Mouse (Mus musculus) midbrain, embryonic 15.5 days (tissue): Measurements from ENCODE around the gene Ccdc71. TPM values are rescaled to one million over a fixed set of nuclear protein-coding genes. Genes with fewer than 3 reads are reported as not detected.
A peak's percentile ranks its signal among the peaks of the same experiment; 100 is the strongest.

ENCODE experiments used
- ATAC-seq: fragments of 200-750 bp; cut with Nextera tagmentation; replicated peaks from 2 replicates; pipeline ENCODE4 v1.8.0; 2017; ENCODE audit warnings: moderate TSS enrichment
- H3K27ac ChIP-seq: fragments of 300-500 bp; sonication (generic); 2 replicates; pipeline ENCODE4 v1.5.1; 2015; ENCODE audit warnings: mild to moderate bottlenecking, inconsistent platforms
- H3K27me3 ChIP-seq: fragments of 300-500 bp; sonication (generic); replicated peaks from 2 replicates; pipeline ENCODE4 v1.6.1; 2015; ENCODE audit warnings: inconsistent platforms
- H3K36me3 ChIP-seq: fragments of 300-500 bp; sonication (generic); replicated peaks from 2 replicates; pipeline ENCODE4 v1.6.1; 2015; ENCODE audit warnings: inconsistent platforms
- H3K4me1 ChIP-seq: fragments of 300-500 bp; sonication (generic); 2 replicates; pipeline ENCODE4 v1.6.1; 2015; ENCODE audit warnings: inconsistent platforms
- H3K4me2 ChIP-seq: fragments of 300-500 bp; sonication (generic); 2 replicates; pipeline ENCODE4 v1.6.1; 2015; ENCODE audit warnings: inconsistent platforms, mild to moderate bottlenecking, moderate library complexity
- H3K4me3 ChIP-seq: fragments of 300-500 bp; sonication (generic); 2 replicates; pipeline ENCODE4 v1.5.1; 2015; ENCODE audit warnings: mild to moderate bottlenecking, inconsistent platforms
- H3K9ac ChIP-seq: fragments of 300-500 bp; sonication (generic); 2 replicates; pipeline ENCODE4 v1.6.1; 2015; ENCODE audit warnings: mild to moderate bottlenecking, inconsistent platforms
- H3K9me3 ChIP-seq: fragments of 300-500 bp; sonication (generic); 2 replicates; pipeline ENCODE4 v1.6.1; 2016; ENCODE audit warnings: inconsistent platforms
- WGBS: fragments of 180-500 bp; shearing (Covaris S2); methylation state at CpG from one replicate; pipeline ENCODE4 v1.1.7; 2015; ENCODE audit warnings: mixed read lengths; 5-methylcytosine and 5-hydroxymethylcytosine counted together
- polyA plus RNA-seq: library from polyadenylated mRNA; unstranded; fragments of >200 nt; fragmentation: Nextera tagmentation; extraction: Ambion mirVana; gene quantifications from 2 replicates; pipeline ENCODE4 v1.2.1, GENCODE M21; 2015

Ccdc71 gene
- polyA plus RNA-seq, 1 experiment from 2014 or later: 71.4 TPM

DNA sequence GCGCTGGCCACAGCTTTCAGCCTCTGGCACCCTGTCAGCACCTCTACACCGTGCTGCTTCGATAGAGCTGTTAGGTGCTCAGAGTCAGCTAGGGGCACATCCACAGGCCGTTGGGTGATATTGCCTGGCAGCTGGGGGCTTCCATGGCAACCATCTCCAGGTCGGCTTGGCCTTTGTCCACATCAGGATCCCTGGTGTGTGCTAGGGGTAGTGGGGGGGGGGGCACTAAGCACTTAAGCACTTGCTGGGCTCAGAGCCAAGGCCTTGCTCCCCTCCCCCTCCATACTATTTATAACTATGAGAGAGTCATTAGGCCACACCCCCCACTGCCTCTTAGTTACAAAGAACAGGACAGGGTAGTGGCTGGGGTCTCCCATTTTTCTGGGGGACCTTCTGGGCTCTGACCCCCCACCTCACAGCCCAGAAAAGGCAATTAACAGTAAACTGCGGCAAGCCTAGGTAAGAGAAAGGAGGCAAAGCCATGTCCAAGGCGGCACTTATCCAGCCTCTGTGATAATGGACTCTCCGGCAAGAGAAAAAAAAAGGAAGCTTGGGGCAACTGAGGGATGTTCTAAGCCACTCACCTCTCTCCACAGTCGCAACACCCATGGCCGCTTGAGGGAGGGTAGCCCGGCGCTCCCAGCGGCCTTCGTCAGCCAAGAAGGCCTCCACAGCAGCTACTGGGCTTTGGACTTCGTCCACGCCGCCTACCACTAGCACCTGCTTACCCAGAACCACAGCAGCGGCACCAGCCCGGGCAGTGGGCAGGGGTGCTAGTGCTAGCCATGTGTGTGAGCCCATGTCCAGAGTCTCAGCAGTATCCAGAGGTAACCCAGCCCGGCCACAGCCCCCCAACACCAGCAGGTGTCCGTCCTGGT lies 9.8 kb upstream of the Ccdc71 start:
- H3K9me3 ChIP-seq: no peaks in the 10 kb centered on the region
- no peaks in the 10 kb centered on the region for H3K27me3 ChIP-seq
- H3K9ac ChIP-seq: peak overlapping the region; percentile 72
- WGBS: 41% methylated on average over 21 of the region's 21 CpGs
- peaks cover 50% of the 10 kb centered on the region for H3K4me1 ChIP-seq
- H3K4me2 ChIP-seq: peak overlapping the region; percentile 73
- ATAC-seq: peak; percentile 55
- peak overlapping the region; percentile 87 for H3K27ac ChIP-seq
- peaks cover 7% of the 10 kb centered on the region for H3K36me3 ChIP-seq
- peak overlapping the region; percentile 68 for H3K4me3 ChIP-seq

DNA sequence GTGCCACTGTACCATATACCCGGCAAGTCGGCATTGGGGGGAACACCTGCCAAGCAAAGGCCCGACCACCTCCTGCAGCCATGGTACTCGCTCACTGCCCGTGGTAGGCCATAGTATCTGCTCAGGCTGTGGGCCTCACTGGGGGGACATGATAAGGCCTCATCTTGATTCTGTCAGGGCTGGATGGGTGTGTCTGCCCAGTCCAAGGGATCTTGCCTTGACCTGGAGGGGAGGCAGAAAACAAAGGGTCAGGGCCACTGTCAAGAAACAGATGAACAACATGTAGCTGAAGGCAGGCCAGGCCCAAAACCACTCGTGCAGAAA lies 9.2 kb upstream of the Ccdc71 start:
- H3K27me3 ChIP-seq: no peaks in the 10 kb centered on the region

DNA sequence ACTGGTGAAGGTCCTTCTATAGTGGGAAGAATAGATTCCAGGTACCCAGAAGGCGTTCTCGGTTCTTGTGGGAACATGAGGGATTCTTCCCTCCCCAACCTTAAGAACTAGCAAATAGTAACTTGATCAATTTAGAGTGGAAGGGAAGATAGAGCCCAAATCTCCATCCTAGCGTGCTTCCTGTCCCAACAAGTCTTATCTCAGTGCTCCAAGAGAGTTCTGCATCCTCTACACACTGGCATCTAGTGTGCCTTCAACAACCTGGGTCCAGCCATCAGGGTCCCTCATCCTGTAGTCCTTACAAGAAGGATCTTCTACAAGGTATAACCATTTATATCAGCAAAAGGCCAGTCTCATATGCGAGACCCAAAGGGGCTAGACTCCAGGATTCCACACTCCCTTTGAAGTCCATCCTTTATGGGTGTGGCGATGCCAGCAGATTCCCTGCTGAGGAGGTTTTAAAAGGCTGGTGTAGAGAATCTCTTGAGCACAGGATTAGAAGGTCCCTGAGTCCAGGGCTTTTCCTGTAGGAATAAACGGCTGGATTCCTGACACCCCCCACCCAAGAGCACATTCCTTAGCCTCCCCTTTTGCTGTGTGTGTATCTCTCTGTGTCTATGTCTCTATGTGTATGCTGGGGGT lies 8.7 kb upstream of the Ccdc71 start:
- Histone ChIP-seq H3K27me3 (no peaks in the 10 kb centered on the region), H3K9ac (peak overlapping the region; percentile 72), H3K4me2 (peak overlapping the region; percentile 73), H3K4me1 (peaks cover 50% of the 10 kb centered on the region), H3K9me3 (no peaks in the 10 kb centered on the region), H3K27ac (peak overlapping the region; percentile 87), H3K36me3 (peaks cover 7% of the 10 kb centered on the region), H3K4me3 (peak overlapping the region; percentile 68)
- ATAC-seq: peak; percentile 10
- 46% methylated on average over 6 of the region's 6 CpGs for WGBS

More for the DNA sequence above, 9.2 kb upstream of the Ccdc71 start:
- Histone ChIP-seq H3K9ac (peak overlapping the region; percentile 72), H3K4me3 (peak overlapping the region; percentile 68), H3K9me3 (no peaks in the 10 kb centered on the region), H3K4me1 (peaks cover 50% of the 10 kb centered on the region), H3K4me2 (peak overlapping the region; percentile 73), H3K27ac (peak overlapping the region; percentile 87), H3K36me3 (peaks cover 7% of the 10 kb centered on the region)
- no peak for ATAC-seq
- 81% methylated on average over 6 of the region's 6 CpGs for WGBS

DNA sequence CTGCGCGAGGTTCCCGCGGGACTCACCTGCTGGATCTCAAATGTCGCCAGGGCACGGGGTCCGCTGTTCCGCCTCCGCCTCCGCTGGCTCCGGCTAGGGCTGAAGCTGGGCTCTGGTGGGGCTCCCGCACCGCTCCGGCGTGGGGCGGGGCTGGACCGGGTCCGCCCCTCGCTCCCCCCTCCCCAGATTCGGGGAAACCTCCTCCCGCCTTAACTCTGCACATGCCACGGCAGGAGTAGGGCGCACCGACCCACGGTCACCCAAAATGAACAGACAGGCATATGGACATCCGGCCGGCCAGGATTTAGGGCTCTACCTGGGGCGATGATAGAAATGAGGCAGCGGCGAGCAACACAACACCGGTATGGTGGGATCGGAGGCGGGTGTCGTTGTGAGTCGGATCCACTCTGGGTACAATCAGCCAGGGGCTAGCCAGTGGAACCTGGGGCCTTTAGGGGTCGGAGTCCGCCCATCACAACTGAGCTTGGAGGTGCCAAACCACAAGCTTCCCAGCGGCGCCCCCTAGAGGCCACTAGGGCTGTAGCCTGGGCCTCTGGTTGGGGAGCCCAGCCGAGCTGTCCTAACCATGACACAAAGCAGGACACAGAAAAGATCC lies 7.9 kb upstream of the Ccdc71 start:
- WGBS: under 1% methylated on average over 40 of the region's 40 CpGs
- H3K4me2 ChIP-seq: peak overlapping the region; percentile 73
- peak overlapping the region; percentile 72 for H3K9ac ChIP-seq
- peak overlapping the region; percentile 68 for H3K4me3 ChIP-seq
- ATAC-seq: peak; percentile 86
- no peaks in the 10 kb centered on the region for H3K27me3 ChIP-seq
- peak overlapping the region; percentile 87 for H3K27ac ChIP-seq
- no peaks in the 10 kb centered on the region for H3K9me3 ChIP-seq
- peaks cover 50% of the 10 kb centered on the region for H3K4me1 ChIP-seq
- H3K36me3 ChIP-seq: peaks cover 7% of the 10 kb centered on the region

DNA sequence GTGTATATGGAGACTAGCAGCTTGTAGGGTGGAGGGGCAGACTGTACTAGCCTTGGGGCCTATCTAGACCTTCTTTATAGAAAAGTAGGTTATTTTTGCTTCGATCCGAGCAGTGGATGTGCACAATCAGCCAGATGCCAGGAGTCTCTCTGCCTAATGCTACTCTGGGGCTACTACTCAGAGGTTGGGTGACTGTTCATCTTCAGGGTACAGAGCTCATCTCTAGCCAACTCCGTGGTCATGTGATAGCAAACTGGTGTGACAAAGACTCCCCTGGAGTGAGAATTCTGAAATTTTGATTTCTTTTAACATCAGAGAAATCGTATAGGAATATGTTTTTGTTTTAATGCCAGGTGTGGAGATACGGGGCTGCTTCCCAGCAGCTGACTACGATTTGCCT lies 7.4 kb upstream of the Ccdc71 start:
- no peaks in the 10 kb centered on the region for H3K9me3 ChIP-seq
- H3K27ac ChIP-seq: peak overlapping the region; percentile 87
- WGBS: 38% methylated on average over 6 of the region's 6 CpGs
- H3K4me1 ChIP-seq: peaks cover 50% of the 10 kb centered on the region
- H3K36me3 ChIP-seq: peaks cover 4% of the 10 kb centered on the region; the same call in 1 of the 2 replicates
- peak overlapping the region; percentile 72 for H3K9ac ChIP-seq
- ATAC-seq: peak; percentile 22
- H3K4me2 ChIP-seq: peak overlapping the region; percentile 73
- H3K4me3 ChIP-seq: peak overlapping the region; percentile 68
- no peaks in the 10 kb centered on the region for H3K27me3 ChIP-seq

DNA sequence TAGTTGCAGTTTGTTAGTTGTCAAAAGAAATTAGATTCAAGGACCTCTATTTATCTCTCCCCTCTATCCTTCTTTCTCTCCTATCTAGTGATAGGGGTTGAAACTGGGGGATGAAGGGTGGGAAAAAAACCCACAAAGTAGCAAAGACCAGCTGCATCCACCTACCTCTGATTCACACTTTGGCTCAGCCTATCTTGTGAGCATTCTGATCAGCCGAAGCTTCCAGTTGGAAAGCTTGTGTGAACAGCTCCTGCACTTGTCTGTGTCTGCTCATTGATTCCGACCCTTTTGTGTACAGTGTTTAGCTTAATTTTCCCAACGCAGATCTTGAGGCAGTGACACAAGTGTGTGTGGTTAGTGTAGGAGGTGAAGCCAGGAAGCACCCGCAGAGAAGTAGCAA lies 6.9 kb upstream of the Ccdc71 start:
- Histone ChIP-seq H3K9ac (peak overlapping the region; percentile 72), H3K4me3 (peak overlapping the region; percentile 68)
- 82% methylated on average over 4 of the region's 4 CpGs for WGBS

DNA sequence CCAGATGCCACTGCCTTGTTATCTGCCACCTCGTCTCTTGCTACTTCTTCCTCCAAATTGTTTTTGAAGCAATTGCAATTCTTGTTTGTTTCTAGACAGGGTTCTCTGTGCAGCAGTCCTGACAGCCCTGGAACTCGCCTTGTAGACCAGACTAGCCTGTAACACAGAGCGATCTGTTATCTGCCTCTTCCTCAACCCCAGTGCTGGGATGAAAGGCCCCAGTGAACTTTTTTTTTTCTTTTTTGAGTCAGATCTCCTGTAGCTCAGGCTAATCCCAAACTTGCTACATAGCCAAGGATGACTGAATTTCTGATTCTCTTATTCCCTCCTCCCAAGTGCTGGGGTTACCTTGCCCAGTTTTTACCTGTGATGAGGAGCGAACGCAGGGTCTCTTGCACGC lies 5.9 kb upstream of the Ccdc71 start:
- H3K9ac ChIP-seq: no peak overlapping the region
- ATAC-seq: no peak

More for the DNA sequence above, 6.9 kb upstream of the Ccdc71 start:
- Histone ChIP-seq H3K9me3 (no peaks in the 10 kb centered on the region), H3K36me3 (no peaks in the 10 kb centered on the region), H3K4me1 (peaks cover 50% of the 10 kb centered on the region), H3K27me3 (no peaks in the 10 kb centered on the region), H3K4me2 (peak overlapping the region; percentile 73), H3K27ac (peak overlapping the region; percentile 87)
- no peak for ATAC-seq

DNA sequence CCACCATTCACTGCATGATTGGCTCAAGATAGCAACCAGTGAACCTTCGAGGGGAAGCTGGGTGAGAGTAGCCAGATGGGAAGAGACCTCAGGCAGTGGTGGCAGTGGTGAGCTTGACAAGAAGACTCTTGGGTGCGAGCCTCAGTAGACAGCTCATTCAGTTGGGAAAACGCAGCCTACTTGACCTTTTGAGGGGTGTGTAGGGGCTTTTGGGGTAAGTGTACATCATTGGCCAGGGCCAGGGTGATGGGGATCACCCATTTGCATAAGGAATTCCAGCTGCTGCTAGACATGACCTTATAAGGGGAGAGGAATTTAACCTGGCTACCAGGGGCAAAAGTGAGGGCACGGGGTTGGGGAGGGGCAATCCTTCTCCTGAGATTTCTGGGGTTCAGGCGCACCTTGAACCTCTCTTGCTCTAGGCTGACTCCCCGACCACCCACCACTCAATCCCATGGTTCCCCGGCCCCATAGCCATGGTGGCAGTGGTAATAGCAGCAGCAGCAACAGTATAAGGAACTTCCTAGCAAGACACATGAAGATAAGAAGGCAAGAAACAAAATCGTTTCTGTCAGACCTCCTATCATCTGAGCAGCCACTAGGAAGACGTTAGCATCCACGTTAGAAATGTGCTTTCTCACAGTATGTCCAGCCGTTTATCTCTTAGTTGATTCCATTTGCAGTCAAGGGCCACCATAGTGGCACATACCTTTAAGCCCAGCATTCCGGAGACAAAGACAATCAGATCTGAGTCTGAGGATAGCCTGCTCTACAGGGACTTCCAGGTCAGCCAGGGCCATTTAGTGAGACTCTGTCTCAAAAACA lies 4.4 kb upstream of the Ccdc71 start:
- no peak overlapping the region for H3K9ac ChIP-seq
- no peaks in the 10 kb centered on the region for H3K36me3 ChIP-seq
- no peaks in the 10 kb centered on the region for H3K27me3 ChIP-seq
- ATAC-seq: no peak
- H3K9me3 ChIP-seq: no peaks in the 10 kb centered on the region
- H3K4me2 ChIP-seq: no peak overlapping the region
- 81% methylated on average over 12 of the region's 12 CpGs for WGBS
- H3K27ac ChIP-seq: no peak overlapping the region
- no peak overlapping the region for H3K4me3 ChIP-seq
- peaks cover 27% of the 10 kb centered on the region for H3K4me1 ChIP-seq

More for the DNA sequence above, 5.9 kb upstream of the Ccdc71 start:
- Histone ChIP-seq H3K4me3 (no peak overlapping the region), H3K27ac (no peak overlapping the region), H3K4me2 (no peak overlapping the region), H3K36me3 (no peaks in the 10 kb centered on the region), H3K9me3 (no peaks in the 10 kb centered on the region), H3K27me3 (no peaks in the 10 kb centered on the region), H3K4me1 (peaks cover 42% of the 10 kb centered on the region)
- WGBS: 84% methylated on average over 6 of the region's 6 CpGs

DNA sequence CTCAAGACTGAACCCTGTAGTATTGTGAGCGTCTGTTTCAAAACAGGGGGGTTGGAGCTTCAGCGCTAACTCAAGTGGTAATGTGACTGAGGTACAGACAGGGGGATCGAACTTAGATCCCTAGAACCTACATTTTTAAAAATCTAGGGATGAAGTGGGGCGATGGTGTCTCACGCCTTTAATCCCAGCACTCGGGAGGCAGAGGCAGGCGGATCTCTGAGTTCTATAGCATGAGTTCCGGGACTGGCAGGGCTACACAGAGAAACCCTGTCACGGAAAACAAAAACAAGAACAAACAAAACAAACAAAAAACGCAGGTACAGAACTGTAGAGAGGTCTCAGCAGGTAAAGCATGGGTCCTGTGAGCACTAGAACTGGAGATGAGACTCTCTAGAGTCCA lies 3.4 kb upstream of the Ccdc71 start:
- Histone ChIP-seq H3K27me3 (no peaks in the 10 kb centered on the region), H3K36me3 (no peaks in the 10 kb centered on the region), H3K4me1 (peaks cover 27% of the 10 kb centered on the region), H3K4me3 (no peak overlapping the region), H3K9ac (no peak overlapping the region), H3K4me2 (no peak overlapping the region), H3K9me3 (no peaks in the 10 kb centered on the region), H3K27ac (no peak overlapping the region)
- ATAC-seq: no peak
- 88% methylated on average over 10 of the region's 10 CpGs for WGBS

DNA sequence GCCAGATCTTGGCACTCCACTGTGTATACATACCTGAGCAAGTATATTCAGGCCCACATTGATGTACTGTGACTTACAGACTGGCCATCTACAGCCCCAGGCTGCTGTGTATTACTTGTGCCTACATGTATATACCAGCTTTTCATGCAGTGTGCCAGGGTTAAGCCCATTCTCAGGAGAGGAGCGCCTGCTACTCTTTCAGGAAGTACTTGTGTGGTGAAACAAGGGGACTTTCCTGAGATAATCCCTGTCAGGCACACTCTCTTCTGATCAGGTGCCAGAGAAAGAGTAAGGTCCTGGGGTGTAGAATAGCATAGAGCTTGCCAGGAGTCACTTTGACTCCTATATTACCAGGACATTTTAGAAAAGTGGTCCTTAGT lies 398 bp upstream of the Ccdc71 start:
- Histone ChIP-seq H3K4me3 (peak overlapping the region; percentile 67), H3K9ac (no peak overlapping the region), H3K36me3 (peaks cover 17% of the 10 kb centered on the region), H3K4me2 (peak overlapping the region; percentile 74), H3K4me1 (peaks cover 15% of the 10 kb centered on the region), H3K27ac (peak overlapping the region; percentile 77; the same call in 1 of the 2 replicates), H3K9me3 (no peaks in the 10 kb centered on the region), H3K27me3 (no peaks in the 10 kb centered on the region)
- peak; percentile 22 for ATAC-seq
- WGBS: 93% methylated on average over 1 of the region's 1 CpGs

DNA sequence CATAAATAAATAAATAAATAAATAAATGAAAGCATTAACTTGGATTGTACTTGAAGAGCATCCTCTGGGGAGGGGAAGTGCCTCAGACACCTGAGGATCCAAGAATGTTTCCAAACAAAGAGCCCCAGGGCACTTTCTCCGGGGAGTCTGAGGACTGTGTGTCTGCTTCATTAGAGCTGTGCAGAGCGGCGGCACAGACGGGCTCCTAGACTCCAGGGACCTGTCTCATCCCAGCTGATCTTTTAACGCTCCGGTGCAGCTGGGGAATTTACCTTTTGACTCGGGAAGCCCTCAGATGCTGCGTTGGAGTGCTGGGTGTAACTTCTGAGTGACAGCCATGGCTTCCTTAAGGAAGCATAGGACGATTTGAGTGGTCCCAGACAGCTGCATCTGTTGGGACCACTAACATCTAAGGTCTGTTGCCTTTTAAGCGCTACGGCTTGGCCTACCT lies 879 bp downstream of the Ccdc71 start, which contains the start of gene Klhdc8b:
Gene Klhdc8b (minus strand): TSS at position 401 of the 451 bp plus-strand sequence.
- no peaks in the 10 kb centered on the region for H3K27me3 ChIP-seq
- 23% methylated on average over 11 of the region's 11 CpGs for WGBS
- peak within 1 kb of the TSS; percentile 80 for H3K9ac ChIP-seq
- ATAC-seq: peak; percentile 35
- peaks cover 18% of the 10 kb centered on the region for H3K36me3 ChIP-seq
- peak within 1 kb of the TSS; percentile 74 for H3K4me2 ChIP-seq
- peak within 1 kb of the TSS; percentile 67 for H3K4me3 ChIP-seq
- H3K9me3 ChIP-seq: no peaks in the 10 kb centered on the region
- peak within 1 kb of the TSS; percentile 77 for H3K27ac ChIP-seq
- peaks cover 15% of the 10 kb centered on the region for H3K4me1 ChIP-seq
